Mouse (Mus musculus) neural tube, embryonic 14.5 days (tissue): Measurements from ENCODE around the gene Gm28308. TPM values are rescaled to one million over a fixed set of nuclear protein-coding genes. Genes with fewer than 3 reads are reported as not detected.

Experiments
- ATAC-seq: fragments of 200-750 bp; cut with Nextera tagmentation; 2 replicates; pipeline ENCODE4 v1.8.0; 2017; ENCODE audit warnings: low read depth, mild to moderate bottlenecking, moderate TSS enrichment, moderate library complexity
- H3K27ac ChIP-seq: fragments of 300-500 bp; sonication (generic); 2 replicates; pipeline ENCODE4 v1.5.1; 2014; ENCODE audit warnings: low read depth, mild to moderate bottlenecking, control low read depth, low read length, moderate library complexity, mixed read lengths
- H3K27me3 ChIP-seq: fragments of 300-500 bp; sonication (generic); 2 replicates; pipeline ENCODE4 v1.6.1; 2014; ENCODE audit warnings: low read length; ENCODE audit not compliant: control insufficient read depth, insufficient read depth
- H3K36me3 ChIP-seq: fragments of 300-500 bp; sonication (generic); 2 replicates; pipeline ENCODE4 v1.6.1; 2014; ENCODE audit warnings: low read length, mixed read lengths; ENCODE audit not compliant: control insufficient read depth, insufficient read depth
- H3K4me1 ChIP-seq: fragments of 300-500 bp; sonication (generic); 2 replicates; pipeline ENCODE4 v1.6.1; 2014; ENCODE audit warnings: low read length; ENCODE audit not compliant: control insufficient read depth, insufficient read depth
- H3K4me2 ChIP-seq: fragments of 300-500 bp; sonication (generic); 2 replicates; pipeline ENCODE4 v1.6.1; 2014; ENCODE audit warnings: mild to moderate bottlenecking, low read depth, low read length, control low read depth
- H3K4me3 ChIP-seq: fragments of 300-500 bp; sonication (generic); 2 replicates; pipeline ENCODE4 v1.5.1; 2014; ENCODE audit warnings: low read depth, low read length, control low read depth, mixed read lengths
- H3K9ac ChIP-seq: fragments of 300-500 bp; sonication (generic); replicated peaks from 2 replicates; pipeline ENCODE4 v1.6.1; 2014; ENCODE audit warnings: low read depth, mild to moderate bottlenecking, control low read depth, low read length, mixed read lengths
- H3K9me3 ChIP-seq: fragments of 300-500 bp; sonication (generic); 2 replicates; pipeline ENCODE4 v1.6.1; 2016; ENCODE audit warnings: low read length; ENCODE audit not compliant: control insufficient read depth
- WGBS: fragments of 180-500 bp; shearing (Covaris S2); extraction: QIAGEN DNeasy Blood & Tissue Kit; methylation state at CpG from one replicate; pipeline ENCODE4 v1.1.7; 2014; 5-methylcytosine and 5-hydroxymethylcytosine counted together
- polyA plus RNA-seq: library from polyadenylated mRNA; unstranded; fragments of >200 nt; fragmentation: Nextera tagmentation; extraction: Ambion mirVana; gene quantifications from 2 replicates; pipeline ENCODE4 v1.2.1, GENCODE M21; 2014

Gm28308 gene
- polyA plus RNA-seq, result 4.2 TPM in 1 of 2 replicates, not detected in the other

GRCm38 (mm10) chr6:52213119-52213986 lies at the start of gene Gm28308, which contains the start of gene Hoxa3:
Gene Gm28308 (minus strand): TSS chr6:52213339.
Gene Hoxa3 (minus strand): TSS chr6:52213336.
- H3K4me2 ChIP-seq, result peak within 1 kb of the TSS; percentile 99
- H3K4me1 ChIP-seq, result peaks cover 30% of the 10 kb centered on the region
- H3K27me3 ChIP-seq, result no peaks in the 10 kb centered on the region
- WGBS, result 2% methylated on average over 38 of the region's 38 CpGs
- ATAC-seq, result peak; percentile 76
- H3K9ac ChIP-seq, result peak within 1 kb of the TSS; percentile 98
- peak within 1 kb of the TSS; percentile 88 for H3K4me3 ChIP-seq
- no peaks in the 10 kb centered on the region for H3K36me3 ChIP-seq
- no peaks in the 10 kb centered on the region for H3K9me3 ChIP-seq
- H3K27ac ChIP-seq, result peak within 1 kb of the TSS; percentile 99

- Histone ChIP-seq H3K36me3 (no peaks in the 10 kb centered on the region), H3K9me3 (no peaks in the 10 kb centered on the region), H3K4me1 (0 out of 2 replicates have a peak, but pooled peaks cover 4% of the 10 kb centered on the region), H3K4me2 (no peak overlapping the region), H3K27ac (no peak overlapping the region), H3K9ac (no peak overlapping the region), H3K27me3 (peaks cover 46% of the 10 kb centered on the region), H3K4me3 (no peak overlapping the region)
- ATAC-seq, result no peak
- WGBS, result 2% methylated on average over 24 of the region's 24 CpGs
Measured at GRCm38 (mm10) chr6:52262463-52263320, 49.6 kb upstream of the Gm28308 start.

GRCm38 (mm10) chr6:52261751-52262462 lies 48.8 kb upstream of the Gm28308 start:
- Histone ChIP-seq H3K9me3 (no peaks in the 10 kb centered on the region), H3K4me2 (no peak overlapping the region), H3K27me3 (peaks cover 48% of the 10 kb centered on the region), H3K36me3 (no peaks in the 10 kb centered on the region), H3K27ac (no peak overlapping the region), H3K4me3 (no peak overlapping the region), H3K4me1 (0 out of 2 replicates have a peak, but pooled peaks cover 4% of the 10 kb centered on the region), H3K9ac (no peak overlapping the region)
- no peak for ATAC-seq
- 2% methylated on average over 9 of the region's 9 CpGs for WGBS

- H3K4me3 ChIP-seq, result peak within 1 kb of the TSS; percentile 20
- H3K9me3 ChIP-seq, result no peaks in the 10 kb centered on the region
- ATAC-seq, result peak; percentile 38; the same call in 1 of the 2 replicates
- under 1% methylated on average over 27 of the region's 72 CpGs for WGBS
- H3K9ac ChIP-seq, result no peak within 1 kb of the TSS
- H3K4me1 ChIP-seq, result 0 out of 2 replicates have a peak, but pooled peaks cover 4% of the 10 kb centered on the region
- no peaks in the 10 kb centered on the region for H3K36me3 ChIP-seq
- H3K4me2 ChIP-seq, result peak within 1 kb of the TSS; percentile 16; the same call in 1 of the 2 replicates
- H3K27ac ChIP-seq, result no peak within 1 kb of the TSS
- H3K27me3 ChIP-seq, result peaks cover 48% of the 10 kb centered on the region
Measured at GRCm38 (mm10) chr6:52260654-52261575, 47.8 kb upstream of the Gm28308 start, which contains the start of gene Hoxa13. Gene Hoxa13 (minus strand): TSS chr6:52260880.

- H3K4me1 ChIP-seq, result 0 out of 2 replicates have a peak, but pooled peaks cover 4% of the 10 kb centered on the region
- no peak overlapping the region for H3K9ac ChIP-seq
- no peaks in the 10 kb centered on the region for H3K36me3 ChIP-seq
- WGBS, result under 1% methylated on average over 38 of the region's 39 CpGs
- peaks cover 46% of the 10 kb centered on the region for H3K27me3 ChIP-seq
- no peak overlapping the region for H3K4me2 ChIP-seq
- no peaks in the 10 kb centered on the region for H3K9me3 ChIP-seq
- ATAC-seq, result no peak
- H3K27ac ChIP-seq, result no peak overlapping the region
- peak overlapping the region; percentile 12; the same call in 1 of the 2 replicates for H3K4me3 ChIP-seq
Measured at GRCm38 (mm10) chr6:52259811-52260261, 46.7 kb upstream of the Gm28308 start.

GRCm38 (mm10) chr6:52259081-52259790 lies 46.1 kb upstream of the Gm28308 start:
- no peak for ATAC-seq
- H3K27me3 ChIP-seq, result peaks cover 42% of the 10 kb centered on the region
- no peak overlapping the region for H3K9ac ChIP-seq
- H3K4me2 ChIP-seq, result no peak overlapping the region
- H3K36me3 ChIP-seq, result no peaks in the 10 kb centered on the region
- H3K27ac ChIP-seq, result no peak overlapping the region
- H3K4me3 ChIP-seq, result 0 out of 2 replicates have a peak overlapping the region, but pooled peaks have one; percentile 12
- 0 out of 2 replicates have a peak, but pooled peaks cover 4% of the 10 kb centered on the region for H3K4me1 ChIP-seq
- no peaks in the 10 kb centered on the region for H3K9me3 ChIP-seq
- 1% methylated on average over 24 of the region's 25 CpGs for WGBS

GRCm38 (mm10) chr6:52256956-52257355 lies 43.8 kb upstream of the Gm28308 start:
- Histone ChIP-seq H3K27me3 (peaks cover 36% of the 10 kb centered on the region), H3K27ac (no peak overlapping the region), H3K4me1 (0 out of 2 replicates have a peak, but pooled peaks cover 4% of the 10 kb centered on the region), H3K4me2 (no peak overlapping the region), H3K9me3 (no peaks in the 10 kb centered on the region), H3K36me3 (no peaks in the 10 kb centered on the region), H3K4me3 (no peak overlapping the region), H3K9ac (no peak overlapping the region)
- WGBS, result under 1% methylated on average over 6 of the region's 6 CpGs
- no peak for ATAC-seq
